Mouse (Mus musculus): ENCODE results near the gene Mmp11. TPM values are rescaled to one million over a fixed set of nuclear protein-coding genes. Genes with fewer than 3 reads are reported as not detected.

Gene Mmp11
- polyA plus RNA-seq, 1 experiment from 2014 or later, result 33.8 TPM

- H3K4me1 ChIP-seq (ENCODE audit: control insufficient read depth, insufficient read depth, low read length), result peaks cover 28% of the 10 kb centered on the region
- H3K27ac ChIP-seq (ENCODE audit: low read length), result no peak overlapping the region
- no peak overlapping the region for H3K4me3 ChIP-seq (replicated peaks; ENCODE audit: low read length)
- H3K27me3 ChIP-seq (ENCODE audit: control insufficient read depth, insufficient read depth, low read length), result no peaks in the 10 kb centered on the region; the same call in 1 of the 2 replicates
- WGBS, result 12% methylated on average over 6 of the region's 6 CpGs
- no peaks in the 10 kb centered on the region for H3K9me3 ChIP-seq (replicated peaks; ENCODE audit: control insufficient read depth, low read length)
- H3K9ac ChIP-seq (ENCODE audit: low read length), result peak overlapping the region; percentile 41; the same call in 1 of the 2 replicates
- peak; percentile 14 for ATAC-seq (ENCODE audit: insufficient read depth, low FRiP score)
- 0 out of 2 replicates have a peak, but pooled peaks cover 3% of the 10 kb centered on the region for H3K36me3 ChIP-seq (ENCODE audit: control insufficient read depth, insufficient read depth, low read length)
- H3K4me2 ChIP-seq (ENCODE audit: low read depth, low read length), result peak overlapping the region; percentile 99
These were observed 6.0 kb downstream of the Mmp11 start for GRCm38 (mm10) chr10:75930304-75930703.

GRCm38 (mm10) chr10:75926396-75926795 is 9.9 kb downstream of the Mmp11 start:
- H3K27ac ChIP-seq (ENCODE audit: low read length), result no peak overlapping the region
- H3K9ac ChIP-seq (ENCODE audit: low read length), result peak overlapping the region; percentile 40; the same call in 1 of the 2 replicates
- no peak overlapping the region for H3K4me3 ChIP-seq (replicated peaks; ENCODE audit: low read length)
- no peak overlapping the region for H3K4me2 ChIP-seq (ENCODE audit: low read depth, low read length)
- 77% methylated on average over 13 of the region's 13 CpGs for WGBS
- H3K27me3 ChIP-seq (ENCODE audit: control insufficient read depth, insufficient read depth, low read length), result no peaks in the 10 kb centered on the region; the same call in 1 of the 2 replicates
- no peaks in the 10 kb centered on the region for H3K9me3 ChIP-seq (replicated peaks; ENCODE audit: control insufficient read depth, low read length)
- peaks cover 24% of the 10 kb centered on the region for H3K4me1 ChIP-seq (ENCODE audit: control insufficient read depth, insufficient read depth, low read length)
- 0 out of 2 replicates have a peak, but pooled peaks cover 4% of the 10 kb centered on the region for H3K36me3 ChIP-seq (ENCODE audit: control insufficient read depth, insufficient read depth, low read length)
- no peak for ATAC-seq (ENCODE audit: insufficient read depth, low FRiP score)

- Histone ChIP-seq H3K4me3 (replicated peaks; ENCODE audit: low read length) (no peak overlapping the region), H3K4me2 (ENCODE audit: low read depth, low read length) (no peak overlapping the region), H3K9me3 (replicated peaks; ENCODE audit: control insufficient read depth, low read length) (no peaks in the 10 kb centered on the region), H3K9ac (ENCODE audit: low read length) (no peak overlapping the region), H3K4me1 (ENCODE audit: control insufficient read depth, insufficient read depth, low read length) (peaks cover 20% of the 10 kb centered on the region), H3K27ac (ENCODE audit: low read length) (no peak overlapping the region), H3K27me3 (ENCODE audit: control insufficient read depth, insufficient read depth, low read length) (no peaks in the 10 kb centered on the region), H3K36me3 (ENCODE audit: control insufficient read depth, insufficient read depth, low read length) (0 out of 2 replicates have a peak, but pooled peaks cover 4% of the 10 kb centered on the region)
- ATAC-seq (ENCODE audit: insufficient read depth, low FRiP score), result no peak
- 69% methylated on average over 2 of the region's 2 CpGs for WGBS
These were observed 12.0 kb downstream of the Mmp11 start for GRCm38 (mm10) chr10:75924324-75924723.

GRCm38 (mm10) chr10:75921726-75922560 is 14.4 kb downstream of the Mmp11 start:
- 4% methylated on average over 22 of the region's 22 CpGs for WGBS
- ATAC-seq (ENCODE audit: insufficient read depth, low FRiP score), result 0 out of 2 replicates have a peak, but pooled peaks have one; percentile 27

GRCm38 (mm10) chr10:75921026-75921725 is 15.1 kb downstream of the Mmp11 start, which contains the start of gene Smarcb1:
Smarcb1 (minus strand) TSS chr10:75921617.
- peak within 1 kb of the TSS; percentile 97 for H3K9ac ChIP-seq (ENCODE audit: low read length)
- peak within 1 kb of the TSS; percentile 94 for H3K4me2 ChIP-seq (ENCODE audit: low read depth, low read length)
- ATAC-seq (ENCODE audit: insufficient read depth, low FRiP score), result peak; percentile 92
- peak within 1 kb of the TSS; percentile 93 for H3K27ac ChIP-seq (ENCODE audit: low read length)
- WGBS, result 0% methylated on average over 76 of the region's 76 CpGs
- no peaks in the 10 kb centered on the region for H3K9me3 ChIP-seq (replicated peaks; ENCODE audit: control insufficient read depth, low read length)
- H3K4me1 ChIP-seq (ENCODE audit: control insufficient read depth, insufficient read depth, low read length), result peaks cover 20% of the 10 kb centered on the region
- H3K36me3 ChIP-seq (ENCODE audit: control insufficient read depth, insufficient read depth, low read length), result peaks cover 8% of the 10 kb centered on the region; the same call in 1 of the 2 replicates
- peak within 1 kb of the TSS; percentile 96 for H3K4me3 ChIP-seq (replicated peaks; ENCODE audit: low read length)
- no peaks in the 10 kb centered on the region for H3K27me3 ChIP-seq (ENCODE audit: control insufficient read depth, insufficient read depth, low read length)

More at GRCm38 (mm10) chr10:75921726-75922560, 14.4 kb downstream of the Mmp11 start:
- no peaks in the 10 kb centered on the region for H3K27me3 ChIP-seq (ENCODE audit: control insufficient read depth, insufficient read depth, low read length)
- peak overlapping the region; percentile 93 for H3K27ac ChIP-seq (ENCODE audit: low read length)
- no peaks in the 10 kb centered on the region for H3K9me3 ChIP-seq (replicated peaks; ENCODE audit: control insufficient read depth, low read length)
- peak overlapping the region; percentile 96 for H3K4me3 ChIP-seq (replicated peaks; ENCODE audit: low read length)
- peak overlapping the region; percentile 94 for H3K4me2 ChIP-seq (ENCODE audit: low read depth, low read length)
- 0 out of 2 replicates have a peak, but pooled peaks cover 4% of the 10 kb centered on the region for H3K36me3 ChIP-seq (ENCODE audit: control insufficient read depth, insufficient read depth, low read length)
- peaks cover 20% of the 10 kb centered on the region for H3K4me1 ChIP-seq (ENCODE audit: control insufficient read depth, insufficient read depth, low read length)
- H3K9ac ChIP-seq (ENCODE audit: low read length), result peak overlapping the region; percentile 97

- H3K4me3 ChIP-seq (replicated peaks; ENCODE audit: low read length), result no peak overlapping the region
- no peaks in the 10 kb centered on the region for H3K9me3 ChIP-seq (replicated peaks; ENCODE audit: control insufficient read depth, low read length)
- no peaks in the 10 kb centered on the region for H3K27me3 ChIP-seq (ENCODE audit: control insufficient read depth, insufficient read depth, low read length)
- no peak overlapping the region for H3K9ac ChIP-seq (ENCODE audit: low read length)
- H3K36me3 ChIP-seq (ENCODE audit: control insufficient read depth, insufficient read depth, low read length), result peaks cover 4% of the 10 kb centered on the region; the same call in 1 of the 2 replicates
- WGBS, result 73% methylated on average over 5 of the region's 5 CpGs
- no peak overlapping the region for H3K27ac ChIP-seq (ENCODE audit: low read length)
- no peak for ATAC-seq (ENCODE audit: insufficient read depth, low FRiP score)
- H3K4me1 ChIP-seq (ENCODE audit: control insufficient read depth, insufficient read depth, low read length), result peaks cover 20% of the 10 kb centered on the region
- H3K4me2 ChIP-seq (ENCODE audit: low read depth, low read length), result no peak overlapping the region
These were observed 17.3 kb downstream of the Mmp11 start for GRCm38 (mm10) chr10:75919026-75919425.

GRCm38 (mm10) chr10:75916840-75917239 is 19.5 kb downstream of the Mmp11 start:
- no peak for ATAC-seq (ENCODE audit: insufficient read depth, low FRiP score)
- 87% methylated on average over 8 of the region's 8 CpGs for WGBS
- Histone ChIP-seq H3K4me2 (ENCODE audit: low read depth, low read length) (no peak overlapping the region), H3K9me3 (replicated peaks; ENCODE audit: control insufficient read depth, low read length) (no peaks in the 10 kb centered on the region), H3K9ac (ENCODE audit: low read length) (no peak overlapping the region), H3K27ac (ENCODE audit: low read length) (no peak overlapping the region), H3K4me3 (replicated peaks; ENCODE audit: low read length) (no peak overlapping the region), H3K27me3 (ENCODE audit: control insufficient read depth, insufficient read depth, low read length) (no peaks in the 10 kb centered on the region), H3K36me3 (ENCODE audit: control insufficient read depth, insufficient read depth, low read length) (peaks cover 7% of the 10 kb centered on the region; the same call in 1 of the 2 replicates), H3K4me1 (ENCODE audit: control insufficient read depth, insufficient read depth, low read length) (peaks cover 10% of the 10 kb centered on the region)

- Histone ChIP-seq H3K4me3 (replicated peaks; ENCODE audit: low read length) (no peak overlapping the region), H3K4me1 (ENCODE audit: control insufficient read depth, insufficient read depth, low read length) (peaks cover 8% of the 10 kb centered on the region), H3K27ac (ENCODE audit: low read length) (no peak overlapping the region), H3K9me3 (replicated peaks; ENCODE audit: control insufficient read depth, low read length) (no peaks in the 10 kb centered on the region), H3K9ac (ENCODE audit: low read length) (no peak overlapping the region), H3K36me3 (ENCODE audit: control insufficient read depth, insufficient read depth, low read length) (peaks cover 13% of the 10 kb centered on the region), H3K27me3 (ENCODE audit: control insufficient read depth, insufficient read depth, low read length) (no peaks in the 10 kb centered on the region), H3K4me2 (ENCODE audit: low read depth, low read length) (no peak overlapping the region)
- WGBS, result 73% methylated on average over 7 of the region's 7 CpGs
- ATAC-seq (ENCODE audit: insufficient read depth, low FRiP score), result no peak
These were observed 20.7 kb downstream of the Mmp11 start for GRCm38 (mm10) chr10:75915557-75915956.
